Mouse (Mus musculus): ENCODE measurements around the gene Ccdc148.

Gene Ccdc148

GRCm38 (mm10) chr2:58925551-58925950 lies 234.9 kb downstream of the Ccdc148 start:
- in situ Hi-C loops (cut with MseI, MboI): no loop called here

GRCm38 (mm10) chr2:58918351-58918750 lies 242.1 kb downstream of the Ccdc148 start:
- in situ Hi-C loops (cut with MseI, MboI): no loop called here

- in situ Hi-C loops (cut with MseI, MboI): no loop called here
Observed at GRCm38 (mm10) chr2:58912339-58912738, 248.1 kb downstream of the Ccdc148 start.

GRCm38 (mm10) chr2:58906814-58907516 lies 253.5 kb downstream of the Ccdc148 start:
- in situ Hi-C loops (cut with MseI, MboI): no loop called here

- in situ Hi-C loops (cut with MseI, MboI): no loop called here
Observed at GRCm38 (mm10) chr2:58905057-58905456, 255.4 kb downstream of the Ccdc148 start.

GRCm38 (mm10) chr2:58879876-58880275 lies 280.6 kb downstream of the Ccdc148 start:
- in situ Hi-C loops (cut with MseI, MboI): no loop called here

- in situ Hi-C loops (cut with MseI, MboI): no loop called here
Observed at GRCm38 (mm10) chr2:58859134-58859533, 301.3 kb downstream of the Ccdc148 start, which contains the start of gene Gm11099. Gm11099 (plus strand) TSS chr2:58859434.

GRCm38 (mm10) chr2:58844499-58844898 lies 316.0 kb downstream of the Ccdc148 start:
- in situ Hi-C loops (cut with MseI, MboI): no loop called here

GRCm38 (mm10) chr2:58842443-58842842 lies 318.0 kb downstream of the Ccdc148 start:
- in situ Hi-C loops (cut with MseI, MboI): no loop called here

GRCm38 (mm10) chr2:58841021-58841420 lies 319.5 kb downstream of the Ccdc148 start:
- in situ Hi-C loops (cut with MseI, MboI): no loop called here

- in situ Hi-C loops (cut with MseI, MboI): no loop called here
Observed at GRCm38 (mm10) chr2:58832253-58832980, 328.1 kb downstream of the Ccdc148 start.

- in situ Hi-C loops (cut with MseI, MboI): no loop called here
Observed at GRCm38 (mm10) chr2:58829981-58830742, 330.3 kb downstream of the Ccdc148 start.

- in situ Hi-C loops (cut with MseI, MboI): no loop called here
Observed at GRCm38 (mm10) chr2:58828910-58829600, 331.4 kb downstream of the Ccdc148 start.

GRCm38 (mm10) chr2:58812941-58813340 lies 347.5 kb downstream of the Ccdc148 start:
- in situ Hi-C loops (cut with MseI, MboI): no loop called here

- in situ Hi-C loops (cut with MseI, MboI): no loop called here
Observed at GRCm38 (mm10) chr2:58799623-58800022, 360.9 kb downstream of the Ccdc148 start.

GRCm38 (mm10) chr2:58799126-58799525 lies 361.4 kb downstream of the Ccdc148 start:
- in situ Hi-C loops (cut with MseI, MboI): no loop called here

- in situ Hi-C loops (cut with MseI, MboI): no loop called here
Observed at GRCm38 (mm10) chr2:58797506-58797905, 363.0 kb downstream of the Ccdc148 start.

- in situ Hi-C loops (cut with MseI, MboI): no loop called here
Observed at GRCm38 (mm10) chr2:58795432-58795831, 365.1 kb downstream of the Ccdc148 start.

- in situ Hi-C loops (cut with MseI, MboI): no loop called here
Observed at GRCm38 (mm10) chr2:58794489-58794888, 366.0 kb downstream of the Ccdc148 start.

- in situ Hi-C loops (cut with MseI, MboI): no loop called here
Observed at GRCm38 (mm10) chr2:58790361-58790760, 370.1 kb downstream of the Ccdc148 start.

- in situ Hi-C loops (cut with MseI, MboI): no loop called here
Observed at GRCm38 (mm10) chr2:58789934-58790333, 370.5 kb downstream of the Ccdc148 start.

- in situ Hi-C loops (cut with MseI, MboI): no loop called here
Observed at GRCm38 (mm10) chr2:58787360-58787759, 373.1 kb downstream of the Ccdc148 start.
